19 mouse cellular contexts compared by ENCODE assay signal in genomic region chr17:46801761-46802160, GRCm38 (mm10). TPM values are rescaled to one million over a fixed set of nuclear protein-coding genes. Genes with fewer than 3 reads are reported as not detected.
"Had no signal": no experiment of that assay in that cellular context is flagged by ENCODE, and none has a peak within 500 bp of the region (broad histone marks: within the 10 kb centered on the region; RNA-seq: fewer than 3 reads in every experiment).

No protein-coding gene starts in this region.

- H3K9me3 ChIP-seq: lung, embryonic 15.5 days; midbrain, embryonic 10.5 days; midbrain, embryonic 12.5 days; neural tube, embryonic 13.5 days; neural tube, embryonic 15.5 days; stomach, embryonic 15.5 days had no signal

- H3K27ac ChIP-seq: lung, embryonic 15.5 days; midbrain, embryonic 10.5 days; midbrain, embryonic 12.5 days; neural tube, embryonic 13.5 days; neural tube, embryonic 15.5 days; stomach, embryonic 15.5 days; stomach, postnatal 0 days had no signal

- H3K4me3 ChIP-seq: lung, embryonic 15.5 days; midbrain, embryonic 10.5 days; midbrain, embryonic 12.5 days; myocyte; neural tube, embryonic 13.5 days; neural tube, embryonic 15.5 days; stomach, embryonic 15.5 days had no signal

- DNase-seq: lung, adult 2 months; lung, postnatal 14 days; lung, postnatal 36 days; midbrain, embryonic 14.5 days; retina, postnatal 1 day; right cerebral cortex, adult 18-20 months; thymus, adult 2 months; thymus, postnatal 25 days; thymus, postnatal 4 days had no signal

- H3K4me1 ChIP-seq: lung, embryonic 15.5 days; midbrain, embryonic 12.5 days; neural tube, embryonic 15.5 days; stomach, embryonic 15.5 days had no signal

- H3K27me3 ChIP-seq: lung, embryonic 15.5 days; midbrain, embryonic 12.5 days; neural tube, embryonic 13.5 days; neural tube, embryonic 15.5 days; stomach, embryonic 15.5 days had no signal

- H3K9ac ChIP-seq: lung, embryonic 15.5 days; midbrain, embryonic 12.5 days; neural tube, embryonic 13.5 days; neural tube, embryonic 15.5 days; stomach, embryonic 15.5 days had no signal

RNA-seq across cellular contexts. Expression of gene Ptcra, which starts 38.2 kb away (rescaled TPM):
- polyA plus RNA-seq: lung, adult 2 months; lung, postnatal 0 days; midbrain, embryonic 16.5 days had no signal
